Mouse (Mus musculus) ES-Bruce4 (cell line): ENCODE results near the gene Wdr4.

Experiments
- CTCF ChIP-seq: IDR thresholded peaks from one replicate; pipeline ENCODE4 v1.8.1; 2011; ENCODE audit warnings: low read depth, low read length
- POLR2A ChIP-seq: IDR thresholded peaks from one replicate; pipeline ENCODE4 v1.8.1; 2011; ENCODE audit warnings: low read length; ENCODE audit not compliant: insufficient read depth

- TF ChIP-seq POLR2A (no peak), CTCF (no peak)
These were observed 16.3 kb upstream of the Wdr4 start for GRCm38 (mm10) chr17:31535871-31536629.
